Mouse (Mus musculus) layer of hippocampus, adult 9-11 months (tissue): ENCODE measurements around the gene Lepr.
"Not testable (repeated sequence)": the region's sequence is repeated elsewhere in the genome, so short reads cannot be mapped to it uniquely, and the experiment has no call there.

Experiments used
- DNase-seq: peaks from one replicate; pipeline ENCODE4 v3.0.0; 2022

Lepr gene

DNA sequence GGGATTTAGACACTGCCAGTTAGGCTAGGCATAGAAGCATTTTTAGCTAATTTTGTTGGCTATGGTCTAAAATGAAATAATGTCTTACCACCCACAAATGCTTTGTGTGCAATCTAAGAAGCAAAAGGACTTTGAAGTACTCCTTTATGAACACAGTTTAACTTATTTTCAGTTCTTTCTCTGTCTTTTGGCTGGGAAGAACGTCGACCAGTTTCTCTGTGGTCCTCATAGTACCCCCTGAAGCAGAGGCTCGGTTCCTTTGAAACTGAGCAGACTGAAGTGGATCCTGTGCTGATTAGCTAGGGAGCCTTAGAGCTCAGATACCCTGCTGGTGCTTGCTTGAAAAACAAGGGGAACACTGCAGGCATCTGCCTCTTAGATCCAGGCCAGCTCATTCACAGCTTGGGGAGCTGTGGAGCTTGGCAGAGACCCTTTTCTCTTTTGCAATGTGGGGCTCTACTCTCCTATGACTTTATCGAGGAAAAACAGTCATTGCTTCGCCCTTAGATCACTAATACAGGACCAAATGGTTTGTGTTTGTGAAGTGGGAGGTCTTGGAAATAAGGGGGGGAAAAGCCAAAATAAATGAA, 1.9 kb downstream of the Lepr start:
- DNase-seq: peak; percentile 59

DNA sequence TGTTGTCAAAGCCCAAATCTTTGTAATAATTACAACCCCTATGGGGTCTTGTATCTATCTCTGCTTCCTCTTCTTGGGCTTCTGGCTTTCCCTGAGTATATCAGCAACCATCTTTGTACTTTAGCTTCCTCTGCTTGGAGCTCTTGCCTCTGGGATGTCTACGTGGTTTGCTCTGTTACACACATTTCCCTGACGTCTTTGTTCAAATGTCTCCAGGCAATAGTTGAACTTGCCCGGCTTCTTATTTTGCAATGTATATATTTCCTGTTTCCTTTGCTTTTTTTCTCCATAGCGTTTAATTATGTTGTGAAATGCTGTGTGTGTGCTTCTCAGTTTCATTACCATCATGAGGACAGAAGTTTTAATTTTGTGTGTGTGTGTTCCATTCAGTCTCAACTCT, 4.5 kb downstream of the Lepr start:
- no peak for DNase-seq

DNA sequence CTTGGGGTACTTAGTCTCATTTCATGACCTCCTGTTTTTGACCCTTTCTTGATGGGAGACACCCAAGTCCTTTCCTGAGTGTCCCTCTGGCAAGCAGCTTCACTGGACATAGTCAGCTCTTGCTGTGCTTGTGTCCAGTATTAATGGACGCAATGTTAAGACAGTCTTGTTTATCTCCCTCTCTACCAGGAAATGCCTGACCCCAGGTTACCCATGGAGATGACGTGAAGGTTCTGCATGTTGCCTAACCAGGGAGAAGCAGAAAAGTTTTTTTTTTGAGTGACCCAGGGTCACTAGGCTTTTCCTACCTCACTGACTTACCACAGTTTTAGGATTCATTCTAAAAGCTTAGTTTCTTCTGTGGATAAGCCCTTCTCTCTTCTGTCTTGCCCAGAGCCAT, 24.8 kb downstream of the Lepr start:
- DNase-seq: no peak

DNA sequence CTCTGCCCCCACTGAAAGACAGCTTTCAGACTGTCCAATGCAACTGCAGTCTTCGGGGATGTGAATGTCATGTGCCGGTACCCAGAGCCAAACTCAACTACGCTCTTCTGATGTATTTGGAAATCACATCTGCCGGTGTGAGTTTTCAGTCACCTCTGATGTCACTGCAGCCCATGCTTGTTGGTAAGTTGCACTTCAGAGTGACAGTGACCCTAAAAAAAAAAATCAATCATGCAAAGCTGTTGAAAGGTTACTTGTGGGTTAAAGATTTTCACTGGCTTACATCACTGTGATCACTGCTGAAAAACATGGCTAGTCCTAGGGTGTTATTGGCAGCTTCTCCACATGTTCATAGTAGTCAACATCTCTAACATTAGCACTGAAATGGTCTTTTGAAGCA, 28.3 kb downstream of the Lepr start:
- DNase-seq: no peak

DNA sequence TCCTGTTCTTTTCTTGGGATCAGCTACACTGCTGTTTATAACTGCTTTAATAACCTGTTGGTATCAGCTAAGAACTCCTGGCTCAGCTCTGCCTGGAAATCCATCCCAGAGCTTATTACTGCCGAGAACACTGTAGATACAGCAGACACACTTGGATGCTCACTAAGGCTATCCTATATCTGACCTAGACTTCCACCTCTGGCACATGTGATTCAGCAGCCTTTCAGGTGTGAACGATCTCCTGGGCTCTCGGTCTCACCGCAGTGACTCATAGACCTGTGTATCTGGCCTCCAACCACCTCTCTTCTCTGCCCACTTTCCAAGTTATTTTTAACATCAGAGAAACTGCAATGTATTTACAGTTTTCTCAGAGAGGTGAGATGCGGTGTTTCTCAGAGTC, 43.3 kb downstream of the Lepr start:
- DNase-seq: no peak

DNA sequence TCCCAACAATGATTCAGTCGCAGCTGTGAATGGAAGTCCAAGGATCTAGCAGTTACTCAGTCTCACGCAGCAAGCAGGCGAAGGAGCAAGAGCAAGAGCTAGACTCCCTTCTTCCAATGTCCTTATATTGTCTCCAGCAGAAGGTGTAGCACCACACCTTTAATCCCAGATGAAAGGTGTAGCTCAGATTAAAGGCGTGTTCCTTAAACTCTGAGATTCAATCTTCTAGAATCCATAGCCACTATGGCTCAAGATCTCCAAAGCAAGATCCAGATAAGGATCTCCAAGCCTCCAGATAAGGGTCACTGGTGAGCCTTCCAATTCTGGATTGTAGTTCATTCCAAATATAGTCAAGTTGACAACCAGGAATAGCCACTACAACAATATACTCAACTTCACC, 126.7 kb downstream of the Lepr start, which contains the start of gene B020004J07Rik:
Gene B020004J07Rik (minus strand): TSS at position 101 of the 400 bp plus-strand sequence.
- not testable (repeated sequence) for DNase-seq

DNA sequence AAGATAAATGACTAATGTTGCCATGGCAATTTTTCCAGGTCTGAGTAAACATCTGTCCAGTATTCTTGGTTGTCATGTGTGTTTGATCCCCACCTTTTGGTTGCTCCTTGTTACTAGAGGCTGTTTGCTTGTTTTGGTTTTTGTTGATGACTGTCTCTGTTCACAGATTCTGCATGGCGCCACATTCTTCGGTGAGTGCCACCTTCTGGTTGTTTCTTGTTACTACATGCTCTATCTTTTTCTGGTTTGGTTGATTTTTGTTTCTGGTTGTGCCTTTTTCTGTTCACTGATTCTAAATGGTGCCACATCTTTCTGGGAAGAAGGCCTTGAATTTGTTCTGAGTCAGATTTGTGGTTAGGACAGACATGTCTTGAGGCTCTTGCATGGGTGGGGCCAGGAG, 133.7 kb downstream of the Lepr start:
- no peak for DNase-seq

DNA sequence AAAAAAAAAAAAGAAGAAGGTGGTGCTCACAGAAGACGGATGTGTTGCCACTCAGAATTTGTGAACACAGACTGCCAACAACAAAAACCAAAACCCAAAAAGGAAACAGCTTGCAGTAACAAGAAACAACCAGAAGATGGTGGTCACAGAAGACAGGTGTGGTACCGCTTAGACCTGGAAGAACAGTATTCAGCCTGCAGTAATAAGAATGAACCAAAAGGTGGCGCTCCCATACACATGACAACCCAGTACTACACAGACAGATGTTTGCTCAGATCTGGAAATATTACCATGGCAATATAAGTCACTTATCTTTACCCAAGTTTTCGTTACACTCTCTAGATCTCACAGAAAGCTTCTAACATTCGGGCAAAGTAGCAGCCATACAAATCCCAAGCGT, 143.7 kb downstream of the Lepr start:
- peak; percentile 21 for DNase-seq

DNA sequence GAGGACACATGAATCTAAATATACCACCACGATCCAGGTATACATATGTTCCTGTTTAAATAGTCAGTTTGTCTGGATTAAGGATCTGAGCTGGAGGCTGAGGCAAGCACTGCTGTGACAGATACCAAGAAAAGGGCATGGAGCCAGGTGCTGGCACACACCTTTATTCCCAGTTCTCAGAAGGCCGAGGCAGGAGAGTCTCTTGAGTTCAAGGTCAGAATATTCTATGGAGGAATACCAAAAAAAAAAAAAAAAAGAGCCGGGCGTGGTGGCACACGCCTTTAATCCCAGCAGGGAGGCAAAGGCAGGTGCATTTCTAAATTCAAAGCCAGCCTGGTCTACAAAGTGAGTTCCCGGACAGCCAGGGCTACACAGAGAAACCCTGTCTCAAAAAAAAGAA, 145.1 kb downstream of the Lepr start:
- no peak for DNase-seq
